In genomic region chr2:77163381-77163780, GRCm38 (mm10) we compare ENCODE assay signal across 15 mouse cellular contexts.
"Had no signal": no experiment of that assay in that cellular context is flagged by ENCODE, and none has a peak within 500 bp of the region (broad histone marks: within the 10 kb centered on the region; RNA-seq: fewer than 3 reads in every experiment).

No protein-coding gene starts in this region.

- H3K27ac ChIP-seq: hindbrain, postnatal 0 days; kidney, postnatal 0 days; layer of hippocampus, adult 2 months; limb, embryonic 12.5 days; liver, embryonic 15.5 days; macrophage; midbrain, embryonic 12.5 days; neural tube, embryonic 15.5 days had no signal

- H3K4me3 ChIP-seq: layer of hippocampus, adult 2 months; limb, embryonic 12.5 days; liver, embryonic 15.5 days; megakaryocyte, embryonic 14.5 days; midbrain, embryonic 12.5 days; neural tube, embryonic 15.5 days had no signal

- H3K36me3 ChIP-seq: limb, embryonic 12.5 days; liver, embryonic 15.5 days; midbrain, embryonic 12.5 days; neural tube, embryonic 15.5 days had no signal

- ATAC-seq: hindbrain, postnatal 0 days had no signal

- DNase-seq: liver; lung, adult 2 months; lung, postnatal 14 days; right cerebral cortex, adult 18-20 months; right cerebral cortex, postnatal 25 days; thymus, postnatal 36 days had no signal

- H3K4me2 ChIP-seq: limb, embryonic 12.5 days; liver, embryonic 15.5 days; midbrain, embryonic 12.5 days; neural tube, embryonic 15.5 days had no signal

- H3K27me3 ChIP-seq: limb, embryonic 12.5 days; liver, embryonic 15.5 days; midbrain, embryonic 12.5 days; neural tube, embryonic 15.5 days had no signal

- H3K9me3 ChIP-seq: limb, embryonic 12.5 days; liver, embryonic 15.5 days; midbrain, embryonic 12.5 days; neural tube, embryonic 15.5 days had no signal

- H3K9ac ChIP-seq: limb, embryonic 12.5 days; liver, embryonic 15.5 days; midbrain, embryonic 12.5 days; neural tube, embryonic 15.5 days had no signal

- H3K4me1 ChIP-seq: liver, embryonic 15.5 days; megakaryocyte, embryonic 14.5 days; midbrain, embryonic 12.5 days; neural tube, embryonic 15.5 days had no signal
